Mouse (Mus musculus): ENCODE results near the gene 4930544D05Rik. TPM values are rescaled to one million over a fixed set of nuclear protein-coding genes. Genes with fewer than 3 reads are reported as not detected.
"Not testable (repeated sequence)": the region's sequence is repeated elsewhere in the genome, so short reads cannot be mapped to it uniquely, and the experiment has no call there.

Gene 4930544D05Rik
- not detected for total RNA-seq (2022)

DNA sequence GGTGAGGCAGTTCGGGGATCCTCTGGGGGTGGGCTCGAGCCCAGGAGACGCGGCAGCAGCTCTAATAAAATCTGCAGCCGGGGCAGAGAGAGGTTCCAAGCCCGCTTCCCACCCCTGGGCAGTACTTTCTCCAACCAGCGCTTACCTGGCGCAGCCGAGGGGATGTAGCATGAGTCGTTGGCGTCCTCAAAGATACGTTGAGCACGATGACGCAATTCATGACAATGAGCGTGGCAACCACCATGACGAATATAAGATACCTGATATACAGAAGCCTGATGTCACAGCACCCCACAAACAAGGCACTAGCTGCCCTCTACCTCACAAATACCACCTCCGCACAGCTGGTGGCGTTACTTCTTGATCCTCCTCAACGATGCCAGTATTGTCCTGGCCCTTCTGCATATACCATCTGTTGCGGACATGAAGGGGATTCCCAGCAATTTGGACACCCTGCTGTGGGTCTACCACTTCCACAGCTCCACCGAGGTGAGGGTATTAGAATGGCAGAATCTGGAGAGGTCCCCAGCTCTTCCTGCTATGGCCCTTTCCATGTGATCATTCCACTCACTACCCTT, at the start of gene 4930544D05Rik:
Gene 4930544D05Rik, plus strand, starts transcription at position 333 of the 578 bp plus-strand sequence.
- DNase-seq: no peak

GRCm38 (mm10) chr11:70566586-70566985, 49.1 kb upstream of the 4930544D05Rik start:
- DNase-seq: no peak

DNA sequence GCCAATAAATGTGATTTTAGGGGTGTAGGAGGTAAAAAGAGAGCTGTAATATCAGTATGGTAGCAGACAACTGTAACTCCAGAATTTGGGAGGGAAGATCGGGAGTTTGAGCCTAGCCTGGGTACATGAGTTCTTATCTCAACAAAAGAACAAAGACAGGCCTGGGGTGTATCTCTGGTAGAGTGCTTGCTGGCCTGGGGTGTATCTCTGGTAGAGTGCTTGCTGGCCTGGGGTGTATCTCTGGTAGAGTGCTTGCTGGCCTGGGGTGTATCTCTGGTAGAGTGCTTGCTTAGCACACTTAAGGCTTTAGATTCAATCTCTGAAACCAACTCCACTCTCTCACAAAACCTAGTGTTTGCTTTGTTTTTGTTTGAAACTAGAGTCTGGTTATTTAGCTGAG, 45.0 kb upstream of the 4930544D05Rik start:
- DNase-seq: not testable (repeated sequence)

- no peak for DNase-seq
These were observed 44.0 kb upstream of the 4930544D05Rik start for GRCm38 (mm10) chr11:70571641-70572040.

DNA sequence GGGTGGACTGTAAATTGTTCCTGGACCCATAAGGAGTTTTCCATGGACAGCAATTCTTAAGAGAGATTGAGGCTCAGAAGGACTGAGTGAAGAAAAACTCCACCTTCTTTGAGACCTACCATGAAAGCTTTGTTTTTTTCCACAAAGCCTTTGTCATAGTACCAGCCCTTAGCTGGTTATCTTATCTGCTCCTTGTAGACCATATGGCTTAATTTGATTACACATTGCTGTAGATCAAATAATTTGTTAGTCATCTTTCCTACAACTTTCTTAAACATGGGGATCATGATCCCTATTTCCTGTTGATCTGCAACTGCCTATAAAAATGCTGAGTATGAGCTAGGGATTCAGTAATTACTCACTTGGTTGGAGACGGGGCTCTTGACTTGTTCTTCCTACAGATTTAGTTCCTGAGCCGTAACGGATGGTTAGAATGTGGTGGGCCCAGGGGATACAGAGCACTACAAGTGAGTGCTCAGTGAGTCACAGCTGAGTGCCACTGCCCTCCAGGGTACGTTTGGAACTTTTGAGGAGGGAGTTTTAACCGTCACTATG, 43.2 kb upstream of the 4930544D05Rik start:
- DNase-seq: no peak

GRCm38 (mm10) chr11:70573872-70574271, 41.8 kb upstream of the 4930544D05Rik start:
- DNase-seq: no peak

DNA sequence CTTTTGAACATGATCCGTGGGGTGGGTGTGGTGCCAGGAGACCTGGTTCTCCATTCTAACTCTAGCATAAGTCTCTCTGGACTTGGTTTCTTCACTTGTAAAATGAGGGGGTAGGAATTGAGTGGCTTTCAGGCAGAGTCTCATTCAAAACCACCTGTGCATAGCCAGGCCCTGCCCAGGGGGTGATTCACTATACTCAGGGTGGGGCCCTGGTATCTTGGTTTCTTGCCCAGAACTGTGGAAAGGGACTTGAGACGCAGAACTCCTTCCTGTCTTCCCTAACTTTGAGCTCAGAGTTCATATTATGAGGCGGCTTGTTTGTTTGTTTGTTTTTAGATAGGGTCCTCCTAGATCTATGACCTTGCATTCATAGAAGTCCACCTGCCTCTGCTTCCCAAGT, 38.4 kb upstream of the 4930544D05Rik start:
- DNase-seq: no peak

GRCm38 (mm10) chr11:70578962-70579361, 36.7 kb upstream of the 4930544D05Rik start:
- DNase-seq: no peak

DNA sequence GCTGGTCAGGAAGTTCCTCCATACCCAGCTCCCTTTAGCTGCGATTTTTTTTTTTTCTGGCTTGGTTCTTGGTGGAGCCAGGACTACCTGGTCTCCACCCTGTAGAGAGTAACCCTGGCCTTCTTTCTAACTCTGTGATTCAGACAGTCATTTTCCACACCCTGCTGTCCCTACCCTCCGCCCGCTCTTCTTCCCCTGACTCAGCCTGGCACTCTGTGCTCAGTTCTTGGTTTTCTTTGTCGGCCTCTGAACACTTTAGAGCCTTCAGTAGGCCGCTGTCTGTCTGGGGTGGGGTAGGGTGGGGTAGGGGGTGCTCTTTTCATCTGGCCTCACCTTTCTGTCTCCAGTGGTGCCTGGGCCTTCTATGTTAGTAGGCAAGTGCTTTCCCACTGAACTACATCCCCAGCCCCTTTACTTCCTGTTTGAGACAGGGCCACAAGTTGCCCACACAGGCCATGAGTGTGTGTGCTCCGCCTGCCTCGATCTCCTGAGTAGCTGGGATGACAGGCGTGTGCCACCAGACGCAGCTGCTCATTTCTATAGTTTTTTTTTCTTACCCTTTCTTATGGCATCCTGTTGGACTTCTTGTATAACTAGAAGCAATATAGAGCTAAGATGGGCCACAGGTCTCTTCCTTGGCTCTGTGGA, 35.8 kb upstream of the 4930544D05Rik start:
- no peak for DNase-seq

GRCm38 (mm10) chr11:70580358-70580720, 35.3 kb upstream of the 4930544D05Rik start:
- no peak for DNase-seq

- no peak for DNase-seq
These were observed 34.7 kb upstream of the 4930544D05Rik start for GRCm38 (mm10) chr11:70580921-70581320.

- DNase-seq: no peak
These were observed 33.5 kb upstream of the 4930544D05Rik start for GRCm38 (mm10) chr11:70582196-70582595.

DNA sequence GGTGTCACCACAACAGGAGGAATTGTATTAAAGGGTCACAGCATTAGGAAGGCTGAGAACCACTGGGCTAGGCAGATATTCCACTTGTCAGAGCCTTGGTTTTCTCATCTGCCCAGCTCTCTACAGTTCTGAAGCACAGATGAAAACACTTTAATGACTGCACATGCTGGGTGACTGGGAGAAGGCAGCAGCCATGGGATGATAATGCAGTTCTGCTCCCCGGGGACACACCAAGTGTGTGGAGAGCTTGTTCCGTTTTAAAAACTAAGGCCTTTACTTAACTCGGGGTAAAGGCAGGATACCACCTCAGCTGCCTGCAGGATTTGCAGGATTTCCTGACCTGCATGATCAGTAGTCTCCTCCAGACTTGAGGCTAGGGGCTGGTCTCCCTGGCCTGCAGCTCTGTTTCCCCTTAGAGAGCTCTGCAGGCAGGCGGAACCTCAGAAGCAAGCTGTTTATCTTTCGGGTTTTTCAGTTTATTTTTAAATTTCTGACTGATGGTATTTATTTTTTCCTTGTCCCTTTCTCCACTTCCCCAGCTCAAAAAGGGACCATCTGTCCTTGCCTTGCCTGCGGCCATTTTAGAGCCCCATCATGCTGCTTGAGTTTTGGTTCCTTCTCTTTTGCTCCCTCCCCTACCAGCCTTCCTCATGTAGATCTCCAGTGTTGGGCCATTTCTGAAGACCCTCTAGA, 32.5 kb upstream of the 4930544D05Rik start:
- DNase-seq: no peak

DNA sequence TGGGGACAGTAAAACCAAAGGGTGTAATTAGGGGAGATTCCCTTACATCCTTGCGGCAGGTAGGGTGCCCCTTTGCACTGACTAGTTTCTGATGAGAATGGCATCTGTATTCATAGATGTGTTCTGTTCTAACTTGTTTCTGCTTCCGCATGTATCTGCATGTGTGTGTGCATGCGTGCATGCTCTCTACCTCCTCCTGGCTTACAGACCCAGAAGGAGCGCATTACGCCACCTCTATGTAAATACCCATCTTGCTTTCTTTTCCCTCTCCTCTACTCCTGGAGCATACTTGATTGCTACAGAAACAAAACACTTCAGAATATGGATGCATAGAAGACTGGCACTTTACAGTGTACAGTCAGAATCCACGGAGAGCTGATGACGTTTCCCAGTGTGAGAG, 31.9 kb upstream of the 4930544D05Rik start:
- DNase-seq: no peak

- no peak for DNase-seq
These were observed 30.2 kb upstream of the 4930544D05Rik start for GRCm38 (mm10) chr11:70585457-70585856.

- DNase-seq: no peak
These were observed 29.4 kb upstream of the 4930544D05Rik start for GRCm38 (mm10) chr11:70586261-70586660.

DNA sequence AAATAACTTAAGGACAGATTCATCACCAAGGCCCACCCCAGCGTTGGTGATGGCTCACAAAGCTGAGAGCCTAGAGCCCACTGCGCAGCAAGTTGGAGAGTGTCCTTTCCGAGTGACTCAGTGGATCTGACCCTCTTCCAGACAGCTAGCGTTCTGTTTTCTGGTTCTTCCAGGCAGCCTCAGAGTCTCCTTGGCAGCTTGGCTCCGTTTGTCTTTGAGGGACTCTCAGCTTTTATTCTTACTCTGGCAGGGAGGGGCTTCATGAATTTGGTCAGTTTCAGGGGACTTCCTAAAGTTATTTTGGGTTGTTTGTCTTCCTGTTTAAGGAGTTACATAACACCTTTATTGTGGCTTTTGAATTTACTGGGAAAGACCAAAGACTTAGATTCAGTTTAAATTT, 28.7 kb upstream of the 4930544D05Rik start:
- no peak for DNase-seq

DNA sequence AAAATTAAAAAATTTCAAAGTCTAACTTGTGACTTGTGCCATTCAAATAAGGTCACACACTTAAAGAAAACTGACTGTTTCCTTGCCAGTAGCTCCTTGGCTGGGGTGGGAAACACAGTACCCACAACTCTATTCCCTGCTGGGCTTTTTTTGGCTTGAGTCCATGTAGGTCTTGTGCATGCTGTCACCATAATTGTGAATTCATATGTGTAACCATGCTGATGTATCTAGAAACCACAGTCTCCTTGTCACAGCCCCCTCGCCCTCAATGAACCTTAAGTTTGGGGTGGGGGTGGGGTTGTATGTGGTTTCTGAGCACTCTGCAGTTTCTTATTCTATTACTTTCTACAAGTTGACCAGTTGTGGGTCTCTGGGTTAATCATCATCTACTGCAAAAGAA, 23.9 kb upstream of the 4930544D05Rik start:
- no peak for DNase-seq

DNA sequence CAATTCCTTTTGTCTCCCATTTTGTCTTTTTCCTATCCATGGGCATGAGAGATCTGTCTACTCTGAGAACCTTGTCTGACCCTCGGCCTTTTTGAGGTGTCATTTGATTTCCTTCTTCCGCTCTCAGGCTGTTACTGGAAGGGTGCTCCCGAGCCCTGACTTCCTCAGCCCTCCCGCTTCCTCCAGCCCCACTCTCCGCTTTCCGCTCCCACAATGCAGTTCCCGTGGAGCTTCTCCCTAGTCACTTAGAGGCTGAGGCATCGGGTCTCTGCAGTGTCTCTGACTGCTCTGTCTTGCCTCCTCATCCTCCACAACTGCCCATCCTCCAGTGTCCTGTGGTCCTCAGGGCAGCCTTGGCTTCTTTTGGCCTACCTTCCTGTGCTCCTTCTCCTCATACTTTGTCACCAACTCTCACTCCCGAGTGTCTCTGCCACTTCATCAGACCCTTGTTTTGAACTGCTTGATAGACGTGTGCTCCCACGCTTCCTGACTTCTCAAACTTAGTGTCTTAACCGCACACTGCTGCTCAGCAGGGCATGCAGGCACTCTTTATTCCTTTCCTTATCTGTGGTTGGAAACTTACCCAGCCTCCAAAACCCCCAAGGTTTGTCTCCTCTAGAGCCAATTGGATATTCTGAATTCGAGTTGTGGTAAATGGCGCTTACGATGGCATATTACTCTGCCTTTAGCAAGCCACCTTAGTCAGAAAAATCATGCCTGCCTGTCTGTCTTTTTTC, 21.2 kb upstream of the 4930544D05Rik start:
- DNase-seq: no peak

DNA sequence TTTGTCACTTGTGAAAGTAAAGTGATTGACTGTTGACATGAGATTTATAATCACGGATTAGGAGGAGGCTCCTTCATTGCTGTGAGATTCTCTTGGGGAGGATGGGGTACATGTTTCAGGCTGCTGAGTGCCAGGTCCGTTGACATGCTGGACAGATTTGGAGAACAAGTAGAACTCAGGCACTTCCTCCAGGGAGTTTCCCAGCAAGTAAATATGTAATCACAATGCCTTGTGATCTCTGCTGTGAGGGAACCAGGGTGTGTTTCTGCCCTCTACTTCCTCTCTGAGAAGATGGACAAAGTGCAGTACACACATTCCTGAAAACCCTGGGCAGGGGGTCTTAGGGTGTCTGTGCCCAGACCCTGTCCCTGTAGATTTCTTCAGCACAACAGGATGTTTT, 20.0 kb upstream of the 4930544D05Rik start:
- DNase-seq: no peak

DNA sequence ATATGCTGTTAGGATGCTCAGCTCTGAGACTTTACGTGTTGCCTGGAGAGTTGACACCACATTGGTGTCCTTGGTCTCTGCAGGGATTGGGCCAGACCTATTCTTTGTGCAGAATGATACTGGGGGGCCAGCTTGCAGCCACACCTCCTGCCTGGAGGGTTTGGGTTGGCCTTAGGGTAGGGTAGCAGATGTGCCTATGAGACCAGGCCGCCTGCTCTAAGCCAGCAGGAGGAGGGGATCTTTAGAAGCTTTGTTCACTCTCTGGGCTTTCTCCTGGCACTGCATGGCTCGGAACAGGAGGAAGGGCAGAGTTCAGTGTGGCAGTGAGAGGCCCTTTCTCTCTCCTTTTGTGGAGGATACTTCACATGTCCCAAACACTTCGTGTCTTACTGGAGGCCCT, 19.6 kb upstream of the 4930544D05Rik start:
- no peak for DNase-seq

- no peak for DNase-seq
These were observed 18.3 kb upstream of the 4930544D05Rik start for GRCm38 (mm10) chr11:70597301-70597700.

GRCm38 (mm10) chr11:70598451-70598953, 17.1 kb upstream of the 4930544D05Rik start:
- DNase-seq: no peak
